Mouse (Mus musculus) gastrocnemius, adult 18-20 months (tissue): ENCODE measurements at regions not wholly inside any gene's neighbourhood (a gene's known extent, or its start where the extent isn't known, plus 50 kb on each side); places are given as distances from the start of the nearest gene placed in this dataset.
A peak's percentile ranks its signal among the peaks of the same experiment; 100 is the strongest.

Experiments used
- DNase-seq: peaks from one replicate; pipeline ENCODE4 v3.0.0; 2021; ENCODE audit warnings: low spot score

DNA sequence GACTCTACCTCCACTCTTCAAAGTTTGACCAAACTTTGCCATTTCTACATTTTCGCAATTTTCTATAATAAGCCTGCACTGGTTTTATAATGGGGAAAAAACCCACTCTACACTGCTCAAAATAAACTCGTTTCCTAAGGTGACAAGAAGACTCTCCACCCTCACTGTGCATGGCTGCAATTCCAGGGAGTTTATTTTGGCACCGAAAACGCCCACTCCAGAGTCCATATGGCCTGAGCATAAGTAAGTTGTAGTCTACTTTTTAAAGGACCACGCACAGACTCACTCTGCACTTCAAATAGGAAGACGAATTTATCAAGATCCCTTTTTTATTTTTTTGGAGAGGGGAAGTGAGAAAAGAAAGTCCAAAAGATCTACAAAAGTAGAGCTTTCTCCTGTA is 219.4 kb downstream of the Pdcd6ip start:
- no peak for DNase-seq

DNA sequence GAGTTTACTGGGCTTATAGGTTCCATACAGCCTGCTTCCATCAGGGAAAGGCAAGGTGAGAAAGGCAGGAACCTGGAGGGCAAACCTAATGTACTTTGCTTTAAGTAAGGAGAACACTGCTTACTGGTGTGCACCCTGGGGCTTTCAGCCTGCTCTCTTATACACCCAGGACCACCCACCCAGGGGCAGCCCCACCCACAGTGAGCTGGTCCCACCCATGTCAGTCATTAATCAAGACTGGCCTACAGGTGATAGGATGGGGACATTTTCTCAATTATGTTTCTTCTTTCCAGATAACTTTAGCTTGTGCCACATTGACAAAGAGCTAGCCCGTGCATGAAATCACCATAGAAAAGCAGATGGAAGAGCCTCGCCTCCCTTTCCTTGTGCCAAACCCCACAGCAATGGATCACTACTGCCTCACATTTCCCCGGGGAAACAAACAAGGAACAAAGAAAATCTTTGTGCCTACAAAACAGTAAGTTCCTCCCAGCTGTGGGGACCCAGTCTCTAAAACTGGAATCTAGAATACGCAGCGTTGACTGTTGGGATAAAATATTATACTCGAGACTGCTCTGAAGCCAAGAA is 221.5 kb downstream of the Pdcd6ip start:
- DNase-seq: no peak

DNA sequence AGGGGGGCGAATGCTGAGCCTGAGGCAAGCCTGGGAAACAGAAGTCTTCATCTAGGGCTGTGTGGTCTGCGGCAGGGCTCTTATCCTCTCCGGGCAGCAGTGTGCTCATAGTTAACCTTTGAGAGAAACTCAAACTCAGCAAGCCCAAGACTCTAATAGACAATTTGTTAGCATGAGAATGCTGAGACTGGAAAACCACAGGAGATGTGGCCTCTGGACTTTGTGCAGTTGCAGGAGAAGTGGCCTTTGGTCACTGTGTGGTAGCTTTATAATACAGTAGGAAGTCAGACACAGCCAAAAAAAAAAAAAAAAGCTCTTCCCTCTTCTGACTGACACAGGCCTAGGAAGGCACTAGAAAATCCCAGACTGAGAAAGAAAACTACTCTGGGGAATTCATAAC is 228.2 kb downstream of the Pdcd6ip start:
- DNase-seq: no peak

DNA sequence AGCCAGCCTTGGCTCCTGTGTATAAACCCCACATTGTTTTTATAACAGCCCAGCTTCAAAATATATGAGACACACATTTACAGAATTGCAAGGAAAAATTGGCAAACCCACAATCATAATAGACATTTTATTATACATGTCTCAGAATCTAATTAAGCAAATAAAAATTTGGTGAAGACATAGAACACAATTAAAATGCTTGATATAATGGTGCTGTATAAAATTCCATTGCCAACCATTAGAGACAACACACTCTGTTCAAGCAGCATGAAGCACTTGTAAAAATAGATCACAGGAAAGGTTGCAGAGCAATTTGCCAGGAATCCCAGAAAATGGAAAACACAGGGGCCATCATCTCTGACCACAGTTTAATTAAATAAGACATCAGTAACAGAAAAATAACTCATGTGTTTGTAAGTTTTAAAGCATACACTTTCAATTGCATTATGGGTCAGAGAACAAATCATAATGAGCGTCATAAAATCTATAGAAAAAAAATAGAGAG is 229.2 kb downstream of the Pdcd6ip start:
- no peak for DNase-seq

DNA sequence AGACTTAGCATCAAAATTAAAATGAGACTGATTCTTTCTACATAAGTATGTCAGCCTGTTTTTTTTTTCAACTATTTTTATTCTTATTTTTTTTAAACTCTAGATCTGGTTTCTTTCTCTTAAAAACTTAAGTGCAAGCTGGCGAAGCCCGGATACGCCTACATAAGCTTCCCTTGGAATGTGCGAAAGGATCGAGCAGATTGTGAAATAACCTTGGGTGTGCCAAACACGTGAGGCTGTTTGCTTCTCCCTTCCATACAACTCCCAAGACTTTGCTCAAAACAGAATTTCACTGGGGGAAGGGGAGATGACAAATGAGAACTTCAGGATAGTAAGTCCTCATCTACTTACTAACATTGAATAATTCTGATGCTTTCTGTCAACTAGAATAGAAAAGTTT is 236.3 kb downstream of the Pdcd6ip start:
- peak; percentile 25 for DNase-seq

DNA sequence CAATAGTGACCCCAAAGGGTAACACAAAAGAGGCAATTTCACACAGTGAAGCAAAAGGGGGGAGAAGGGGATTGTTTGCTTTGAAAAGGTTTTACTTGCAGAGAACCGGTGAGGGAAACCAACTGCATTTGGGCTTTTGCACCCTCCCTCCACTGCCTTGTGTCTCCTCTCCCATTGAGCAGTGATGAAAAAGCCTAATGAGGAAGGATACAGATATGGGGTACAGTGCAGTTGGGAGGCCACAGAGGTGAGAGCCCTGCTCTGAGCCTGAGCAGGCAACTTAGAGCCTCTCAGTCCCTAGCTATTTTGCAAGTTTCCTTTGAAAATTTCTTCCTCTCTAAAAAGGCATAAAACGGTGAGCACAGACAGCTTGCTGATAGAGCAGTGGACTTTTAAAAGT is 245.2 kb downstream of the Pdcd6ip start:
- no peak for DNase-seq

DNA sequence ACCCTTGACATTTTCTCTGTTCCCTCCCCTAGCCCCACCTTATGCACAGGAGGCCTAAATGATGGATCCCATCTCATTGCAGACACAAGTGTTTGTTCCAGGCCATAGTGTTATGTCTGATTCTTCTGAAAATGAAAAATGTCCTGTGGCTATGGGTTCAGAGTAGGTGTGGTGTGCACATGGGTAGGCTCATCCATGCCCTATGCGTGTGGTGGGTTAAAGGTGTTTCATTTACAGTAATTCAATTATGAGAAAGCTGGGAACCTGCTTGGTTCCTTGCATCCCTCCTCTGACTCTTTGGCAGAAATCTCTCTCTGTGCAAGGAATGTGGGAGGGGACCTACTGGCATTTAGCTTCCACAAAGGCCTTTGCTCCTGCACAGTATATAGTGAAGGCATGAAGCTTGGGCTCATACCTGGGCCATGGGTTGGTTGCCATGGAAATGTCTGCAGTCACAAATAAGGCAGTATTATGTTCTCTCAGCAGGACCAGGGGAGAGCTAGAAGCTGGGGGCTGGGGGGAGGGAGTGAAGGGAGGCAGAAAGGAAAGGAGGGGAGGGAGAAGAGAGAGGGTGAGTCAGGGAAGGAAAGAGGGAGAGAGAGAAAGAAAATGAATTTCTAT is 245.7 kb downstream of the Pdcd6ip start:
- no peak for DNase-seq

DNA sequence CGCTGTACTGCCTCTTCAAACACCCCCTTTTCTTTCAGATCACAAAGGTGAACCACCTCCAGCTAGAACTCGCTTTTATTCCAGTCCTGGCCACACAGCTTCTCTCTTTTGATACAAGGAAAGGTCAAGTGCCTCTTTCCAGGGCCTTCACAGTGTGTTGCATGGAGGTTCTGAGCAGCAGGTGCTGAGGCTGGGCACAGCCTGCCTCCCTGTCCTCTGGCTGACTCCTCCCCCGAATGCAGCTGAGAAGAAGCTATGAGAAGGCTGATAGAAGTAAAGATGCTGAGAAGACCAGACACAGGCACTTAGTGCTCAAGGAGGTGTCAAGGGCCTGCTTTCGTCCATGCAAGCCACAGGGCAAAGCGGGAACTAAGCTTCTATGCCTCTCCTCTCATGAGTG is 248.2 kb downstream of the Pdcd6ip start:
- DNase-seq: no peak

DNA sequence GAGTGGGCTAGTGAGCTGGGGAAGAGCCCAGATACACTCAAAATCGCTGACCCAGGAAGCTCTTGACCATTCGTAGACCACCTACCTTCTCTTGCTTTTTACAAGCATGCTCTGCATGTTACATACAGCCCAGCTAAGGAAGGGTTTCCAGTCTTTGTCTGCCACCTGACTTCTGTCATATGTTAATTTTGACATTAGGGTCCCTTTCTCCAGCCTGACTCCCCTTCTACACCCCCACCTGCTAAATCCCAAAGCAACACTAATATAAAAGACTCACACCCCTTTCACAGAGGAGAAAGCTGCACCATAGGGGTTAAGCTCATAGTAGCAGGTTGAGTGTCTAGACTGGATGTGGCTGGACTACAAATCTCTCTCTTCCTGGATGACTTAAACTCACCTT is 248.8 kb downstream of the Pdcd6ip start:
- DNase-seq: no peak

DNA sequence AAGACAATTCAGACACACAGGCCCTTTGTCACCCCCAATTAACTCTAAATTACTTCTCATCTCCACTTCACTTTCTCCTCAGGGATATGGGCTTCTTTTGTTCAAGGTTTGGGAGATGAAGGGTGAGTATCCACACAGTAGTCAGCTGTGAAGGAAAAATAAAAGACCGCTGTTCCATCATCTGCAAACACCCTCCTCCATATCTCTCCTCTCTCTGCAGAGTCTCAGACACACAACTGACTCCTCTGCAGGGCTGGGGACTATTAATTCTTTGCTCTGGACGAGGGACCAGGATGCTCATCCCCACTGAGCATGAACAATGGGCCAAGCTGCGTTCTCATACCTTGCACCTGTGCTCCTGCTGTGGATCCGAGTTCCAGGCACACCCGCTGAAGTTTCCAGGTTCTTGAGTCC is 249.3 kb downstream of the Pdcd6ip start:
- DNase-seq: no peak

DNA sequence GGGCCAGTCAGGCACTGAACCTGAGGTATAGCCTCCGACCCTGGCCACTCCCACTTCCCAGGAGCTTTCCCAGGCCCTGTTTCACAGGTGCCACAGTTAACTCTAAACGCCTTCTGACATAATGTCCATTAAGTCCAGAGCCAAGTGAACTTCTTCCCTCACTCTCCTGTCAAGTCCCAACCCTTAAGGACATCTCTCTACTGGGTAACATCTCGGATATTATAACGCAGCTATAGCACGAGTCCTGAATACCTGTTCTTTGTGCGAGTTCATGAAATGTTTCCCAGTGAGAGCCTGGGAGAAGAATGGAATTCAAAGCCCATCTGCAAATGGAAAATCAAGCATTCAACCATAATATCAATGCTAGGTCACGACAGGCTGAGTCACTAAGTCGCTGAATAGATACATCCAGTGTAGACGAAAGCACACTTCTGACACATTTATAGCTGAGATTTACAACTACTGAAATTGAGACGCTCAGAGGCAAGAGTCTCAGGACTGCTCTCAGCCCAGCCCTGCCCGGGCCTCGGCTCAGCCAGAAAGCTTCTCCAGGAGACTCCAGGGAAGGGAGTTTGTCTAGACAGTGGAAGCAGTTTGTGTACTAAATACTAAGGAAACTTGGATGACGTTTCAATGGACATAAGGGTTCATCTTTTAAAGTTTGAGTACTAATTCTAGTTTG is 250.7 kb downstream of the Pdcd6ip start:
- no peak for DNase-seq

DNA sequence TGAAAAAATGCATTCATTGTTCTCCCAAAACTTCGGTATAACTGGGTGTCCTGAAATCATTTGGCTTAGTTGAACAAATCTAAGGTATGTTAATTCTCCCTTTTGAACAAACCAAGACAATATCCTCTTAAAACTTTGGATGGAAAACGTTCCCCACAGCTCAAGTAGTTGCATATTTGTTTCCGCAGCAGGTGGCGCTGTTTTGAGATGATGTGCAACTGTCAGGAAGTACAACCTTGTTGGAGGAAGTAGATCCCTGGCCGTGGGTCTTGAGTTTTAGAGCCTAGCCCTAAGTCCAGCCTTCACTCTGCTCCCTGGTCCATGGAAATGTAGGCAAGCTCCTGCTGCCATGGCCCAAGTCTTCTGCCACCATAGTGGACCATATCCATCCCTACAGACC is 252.5 kb downstream of the Pdcd6ip start:
- DNase-seq: no peak

DNA sequence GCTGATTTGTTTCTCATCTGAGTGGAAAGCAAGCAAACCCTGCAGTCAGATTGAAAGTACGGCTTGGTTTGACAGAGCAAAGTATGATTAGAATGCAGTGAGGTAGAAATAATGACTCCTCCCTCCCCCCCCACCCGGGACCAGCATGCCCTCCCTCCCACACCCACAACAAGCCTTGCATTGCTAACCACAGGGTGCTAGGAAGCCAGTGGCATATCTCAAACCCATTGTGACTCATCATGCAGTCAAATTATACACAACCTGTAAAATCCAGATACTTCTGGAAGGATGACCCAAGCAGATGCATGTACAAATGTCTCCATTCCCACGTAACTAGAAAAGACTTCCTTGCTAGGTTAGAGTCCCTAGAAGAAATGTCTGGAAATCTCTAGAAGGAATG is 254.8 kb downstream of the Pdcd6ip start:
- no peak for DNase-seq

DNA sequence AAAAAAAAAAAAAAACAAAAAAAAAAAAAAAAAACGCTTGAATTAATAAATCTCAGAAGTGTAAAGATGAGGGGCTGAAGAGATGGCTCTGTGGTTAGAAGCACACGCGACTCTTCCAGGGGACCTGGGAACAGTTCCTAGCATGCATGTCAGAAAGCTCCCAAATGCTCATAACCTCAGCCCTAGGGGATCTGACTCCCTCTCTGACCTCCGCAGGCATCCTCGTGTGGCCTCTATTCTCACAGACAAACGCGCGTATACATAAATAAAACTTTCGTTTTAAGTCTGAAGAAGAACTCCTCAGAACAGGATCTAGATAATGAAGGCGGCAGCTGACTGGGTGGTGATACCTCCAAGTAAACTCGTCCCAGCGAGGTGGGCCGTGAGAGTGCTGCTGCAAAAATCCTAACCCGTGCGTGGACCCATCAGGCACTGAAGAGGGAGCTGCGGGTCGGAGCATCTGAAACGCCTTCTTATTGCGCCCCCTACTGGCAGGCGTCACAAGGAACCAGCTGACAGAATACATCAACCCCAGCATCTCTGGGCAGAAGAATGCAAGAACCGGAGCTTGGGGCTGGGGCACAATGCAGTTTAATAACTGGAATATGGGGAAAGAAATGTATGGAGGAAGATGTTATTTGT is 266.2 kb downstream of the Pdcd6ip start:
- peak; percentile 39 for DNase-seq

DNA sequence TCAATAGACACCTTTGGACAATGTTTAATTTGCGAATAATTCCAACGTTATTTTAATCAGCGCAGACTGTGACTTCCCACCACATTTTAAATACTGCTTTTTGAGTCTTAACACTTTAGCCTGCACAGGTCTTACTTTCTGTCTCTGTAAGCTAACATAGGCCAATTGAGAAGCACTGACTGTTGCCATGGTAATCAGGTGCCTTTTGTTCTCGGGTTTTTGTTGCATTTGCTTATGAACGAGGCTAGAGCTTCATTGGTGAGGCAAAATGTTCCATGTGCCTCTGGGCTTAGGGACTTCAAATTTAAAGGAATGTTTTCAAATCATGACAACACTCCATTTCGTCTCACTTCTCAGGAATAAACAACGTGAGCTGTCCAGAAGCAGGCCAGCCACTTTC is 269.7 kb downstream of the Pdcd6ip start:
- no peak for DNase-seq

DNA sequence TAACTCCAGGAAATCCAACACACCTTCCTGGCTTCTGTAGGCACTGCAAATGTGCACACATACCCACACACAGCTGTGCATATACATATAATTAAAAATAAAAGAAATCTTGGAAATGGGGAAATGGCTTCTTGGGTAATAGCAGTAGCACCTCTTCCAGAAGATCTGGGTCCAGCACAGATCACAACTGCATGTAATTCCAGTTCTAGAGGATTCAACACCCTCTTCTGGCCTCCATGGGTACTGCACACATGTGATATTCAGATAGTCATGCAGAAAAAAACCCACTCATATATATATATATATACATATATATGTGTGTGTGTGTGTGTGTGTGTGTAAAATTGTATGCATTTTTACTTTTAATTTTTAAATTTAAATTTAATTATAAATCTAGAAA is 272.1 kb downstream of the Pdcd6ip start:
- DNase-seq: no peak

DNA sequence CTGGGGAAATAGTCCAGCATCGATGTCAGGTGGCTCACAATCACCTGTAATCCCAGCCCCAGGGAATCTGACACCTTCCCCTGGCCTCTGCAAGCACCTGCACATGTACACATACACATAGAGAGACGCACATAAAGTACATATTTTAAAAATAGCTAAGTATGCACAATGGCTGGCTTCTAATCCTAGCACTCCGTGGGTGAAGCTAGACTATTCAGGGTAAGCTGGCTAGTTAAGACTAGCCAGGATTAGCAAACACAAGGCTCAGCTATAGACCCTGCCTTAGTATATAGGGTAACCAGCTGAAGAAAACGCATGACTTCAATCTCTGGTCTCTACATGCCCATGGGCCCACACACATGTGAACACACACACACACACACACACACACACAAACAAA is 274.6 kb downstream of the Pdcd6ip start:
- DNase-seq: no peak

DNA sequence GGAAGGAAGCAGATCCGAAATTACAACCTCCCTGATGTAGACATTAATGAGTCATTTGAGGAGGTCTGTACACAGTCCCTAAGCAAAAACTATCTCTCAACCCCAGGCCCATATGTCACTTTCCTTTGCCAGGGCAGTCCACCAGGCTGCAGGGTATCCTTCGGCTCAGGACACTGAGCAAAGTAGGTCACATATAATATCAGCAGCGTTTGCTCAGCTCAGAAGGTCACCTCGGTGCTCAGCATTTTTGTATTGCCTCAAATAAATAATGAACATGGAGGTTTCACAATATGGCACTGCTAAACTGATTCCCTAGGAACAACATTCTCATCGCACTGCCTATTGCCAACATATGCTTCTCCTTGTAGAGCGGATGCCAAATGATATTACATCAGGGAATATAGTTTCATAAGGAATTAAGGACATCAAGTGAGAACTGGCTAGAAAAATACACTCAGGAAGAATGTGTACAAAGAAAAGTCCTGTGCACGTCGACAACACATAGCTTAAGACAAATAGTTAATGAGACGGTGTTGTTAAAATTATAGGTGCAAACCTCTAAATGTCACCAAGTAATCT is 275.4 kb downstream of the Pdcd6ip start:
- DNase-seq: no peak

DNA sequence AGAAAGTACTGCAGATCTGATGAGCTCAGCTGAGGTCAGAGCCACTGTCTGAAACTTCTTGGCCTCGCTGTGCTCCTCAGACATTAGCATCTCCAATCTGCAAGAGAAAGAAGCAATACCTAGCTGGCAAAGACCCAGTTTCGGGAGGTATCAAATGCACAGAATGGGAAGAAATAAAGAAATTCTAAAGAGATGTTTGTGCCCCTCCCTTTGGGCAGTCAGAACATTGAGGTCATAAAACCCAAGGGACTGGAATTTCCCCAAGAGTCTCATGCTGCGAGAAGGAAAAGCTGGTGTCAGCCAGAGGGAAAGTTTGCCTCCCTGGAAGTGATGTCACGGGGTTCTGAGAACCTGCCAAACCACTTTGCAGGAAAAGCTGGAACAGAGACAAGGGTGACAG is 277.6 kb downstream of the Pdcd6ip start:
- no peak for DNase-seq

DNA sequence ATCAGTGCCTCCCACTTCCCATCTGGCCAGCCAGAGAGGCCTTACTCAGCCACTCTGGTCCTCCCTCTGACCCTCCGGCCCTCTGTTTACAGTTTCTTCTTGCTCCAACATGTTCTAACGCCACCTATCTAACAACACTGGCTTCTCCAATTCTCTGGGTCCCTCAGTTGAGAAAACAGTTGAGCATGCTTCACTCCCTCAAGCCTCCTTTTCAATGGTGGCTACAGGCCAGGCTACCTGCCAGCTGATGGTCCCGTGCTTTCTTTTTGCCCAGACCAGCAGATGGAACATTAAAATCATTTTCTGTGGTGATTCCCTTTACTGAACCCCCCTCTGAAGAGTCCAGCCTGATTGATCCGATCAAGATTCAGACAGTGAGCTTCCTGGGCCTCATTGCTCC is 280.8 kb downstream of the Pdcd6ip start:
- no peak for DNase-seq

DNA sequence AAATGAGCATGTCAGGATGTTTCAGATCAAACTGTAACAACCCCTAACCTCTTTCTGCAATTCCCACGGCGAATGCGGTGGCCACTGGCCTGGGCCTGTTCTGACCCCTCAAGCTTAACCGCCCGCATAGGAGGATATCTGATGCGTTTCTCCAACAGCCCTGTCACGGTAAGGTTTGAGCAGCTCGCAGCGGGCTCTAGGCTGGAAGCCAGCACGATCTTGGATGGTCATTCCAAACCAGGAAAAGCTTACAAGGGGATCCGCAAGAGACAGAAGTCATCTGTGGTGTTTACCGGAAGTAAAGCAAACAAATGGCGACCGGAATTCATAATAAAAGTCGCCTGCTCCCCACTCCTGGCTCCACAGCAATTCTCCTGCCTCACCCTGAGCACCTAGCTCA is 281.7 kb downstream of the Pdcd6ip start:
- DNase-seq: no peak

DNA sequence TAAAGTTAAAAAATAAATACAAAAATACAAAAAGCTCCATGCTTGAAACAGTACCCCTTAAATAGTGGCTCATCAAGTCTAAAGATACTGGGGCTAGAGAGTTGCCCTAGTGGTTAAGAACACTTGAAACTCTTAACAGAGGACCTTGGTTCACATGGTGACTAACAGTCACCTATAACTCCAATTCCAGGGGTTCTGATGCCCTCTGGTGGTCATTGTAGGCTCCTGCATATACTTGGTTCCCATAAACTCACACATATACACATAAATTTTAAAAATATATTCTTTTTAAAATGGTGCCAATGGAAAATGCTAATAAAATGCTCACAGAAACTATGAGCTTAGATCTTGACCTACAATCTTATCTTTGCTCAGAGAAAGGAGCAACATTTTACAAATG is 286.4 kb downstream of the Pdcd6ip start:
- no peak for DNase-seq
